Mouse (Mus musculus): ENCODE data around the gene Cdk5rap3. TPM values are rescaled to one million over a fixed set of nuclear protein-coding genes. Genes with fewer than 3 reads are reported as not detected.

Cdk5rap3 gene
- total RNA-seq, 1 experiment from 2014 or later = 38.2 TPM

GRCm38 (mm10) chr11:96935872-96936650, 19.8 kb upstream of the Cdk5rap3 start:
- no peak for ATAC-seq (replicated peaks; ENCODE audit: low read depth, poor library complexity, severe bottlenecking)

- peak; percentile 61 for ATAC-seq (replicated peaks; ENCODE audit: low read depth, poor library complexity, severe bottlenecking)
These were observed 18.6 kb upstream of the Cdk5rap3 start for GRCm38 (mm10) chr11:96934921-96935356.

DNA sequence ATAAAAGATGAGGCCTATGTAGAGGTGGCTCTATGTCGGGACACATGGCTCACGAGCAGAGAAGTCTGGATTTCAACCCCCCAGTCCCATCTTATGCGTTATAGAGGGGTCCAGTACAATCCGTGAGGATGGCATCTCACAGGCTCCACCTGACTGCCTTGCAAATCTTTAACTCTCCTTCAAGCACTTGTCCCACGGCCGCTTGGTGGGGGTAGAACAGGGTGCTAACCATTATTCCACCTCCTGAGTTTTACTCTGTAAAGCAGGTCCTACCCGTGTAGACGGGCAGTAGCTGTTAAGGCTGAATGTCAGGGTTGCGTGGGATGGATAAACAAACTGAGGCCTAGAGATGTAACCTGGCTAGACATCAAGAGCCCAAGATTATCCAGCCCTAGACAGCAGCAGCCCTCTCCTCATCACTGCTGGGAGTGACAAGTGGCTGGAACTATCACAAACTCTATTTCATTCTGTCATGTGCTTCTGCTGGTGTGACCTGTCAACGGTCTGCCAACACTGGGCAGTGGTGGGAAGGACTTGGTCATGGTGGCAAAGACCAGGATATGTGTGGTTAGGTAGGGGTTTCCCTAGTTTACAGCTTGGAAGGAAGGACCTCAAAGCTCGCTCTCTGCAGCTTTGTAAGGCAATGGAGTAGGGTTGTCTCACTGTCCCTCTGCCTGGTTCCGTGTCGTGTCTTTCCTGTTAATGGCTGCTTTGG, 17.4 kb upstream of the Cdk5rap3 start:
- ATAC-seq (replicated peaks; ENCODE audit: low read depth, poor library complexity, severe bottlenecking) = 0 out of 2 replicates have a peak, but pooled peaks have one; percentile 16

DNA sequence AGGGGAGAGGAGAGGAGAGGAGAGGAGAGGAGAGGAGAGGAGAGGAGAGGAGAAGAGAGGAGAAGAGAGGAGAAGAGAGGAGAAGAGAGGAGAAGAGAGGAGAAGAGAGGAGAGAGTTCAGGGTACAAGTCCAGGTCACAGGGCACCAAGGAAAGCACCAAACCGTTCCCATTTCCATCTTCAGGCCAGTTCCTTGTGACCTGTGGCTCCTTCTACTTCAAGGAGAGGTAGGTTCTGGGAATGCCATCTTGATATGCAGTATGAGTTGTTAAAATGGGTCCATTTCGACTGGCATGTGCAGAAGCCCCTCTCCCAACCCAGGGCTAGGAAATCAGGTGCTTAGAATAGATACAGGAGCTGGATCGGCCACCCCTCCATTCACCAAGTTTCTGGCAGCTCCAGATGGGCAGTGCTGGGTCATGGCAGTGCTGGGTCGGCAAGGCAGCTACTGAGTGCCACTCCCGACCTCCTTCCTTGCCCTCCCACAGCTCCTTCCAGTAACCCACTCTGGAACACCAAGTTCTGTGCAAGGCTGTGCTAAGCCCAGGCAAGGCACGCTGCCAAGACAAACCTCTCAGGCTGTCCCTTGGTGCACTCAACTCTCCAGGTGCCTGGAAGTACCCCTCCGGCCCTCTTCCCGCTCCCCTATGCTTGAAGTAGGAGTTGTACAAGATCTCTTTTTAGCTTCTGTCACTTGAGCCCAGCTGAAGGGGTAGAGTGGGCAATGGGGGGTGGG, 15.2 kb upstream of the Cdk5rap3 start:
- no peak for ATAC-seq (replicated peaks; ENCODE audit: low read depth, poor library complexity, severe bottlenecking)

DNA sequence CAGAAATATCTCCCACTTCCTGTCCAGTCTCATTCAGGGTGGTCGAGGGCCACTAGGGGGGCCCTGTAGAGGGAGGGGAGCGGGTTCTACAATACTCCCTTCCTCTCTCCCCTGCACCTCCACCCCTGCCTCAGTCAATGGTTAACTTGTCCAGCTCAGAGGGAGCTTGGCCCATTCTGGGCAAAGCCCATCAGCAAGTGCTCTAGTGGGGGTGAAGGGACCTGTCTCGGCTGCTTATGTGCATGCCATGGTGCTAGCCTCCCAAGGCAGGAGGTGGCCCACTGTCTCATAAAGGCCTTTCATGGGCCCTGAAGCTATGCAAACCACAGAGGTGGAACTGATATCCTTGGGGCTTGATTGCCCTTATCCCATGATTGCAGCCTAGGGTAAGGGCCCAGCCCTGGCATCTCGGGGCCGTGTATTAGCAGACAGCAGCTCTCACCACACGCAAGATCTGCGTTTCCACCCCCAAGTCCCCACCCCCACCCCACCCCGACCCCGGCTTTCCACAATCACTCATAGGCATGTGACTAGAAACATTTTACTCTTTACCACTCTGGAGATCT, 13.6 kb upstream of the Cdk5rap3 start:
- no peak for ATAC-seq (replicated peaks; ENCODE audit: low read depth, poor library complexity, severe bottlenecking)

- no peak for ATAC-seq (replicated peaks; ENCODE audit: low read depth, poor library complexity, severe bottlenecking)
These were observed 12.9 kb upstream of the Cdk5rap3 start for GRCm38 (mm10) chr11:96929096-96929765.

DNA sequence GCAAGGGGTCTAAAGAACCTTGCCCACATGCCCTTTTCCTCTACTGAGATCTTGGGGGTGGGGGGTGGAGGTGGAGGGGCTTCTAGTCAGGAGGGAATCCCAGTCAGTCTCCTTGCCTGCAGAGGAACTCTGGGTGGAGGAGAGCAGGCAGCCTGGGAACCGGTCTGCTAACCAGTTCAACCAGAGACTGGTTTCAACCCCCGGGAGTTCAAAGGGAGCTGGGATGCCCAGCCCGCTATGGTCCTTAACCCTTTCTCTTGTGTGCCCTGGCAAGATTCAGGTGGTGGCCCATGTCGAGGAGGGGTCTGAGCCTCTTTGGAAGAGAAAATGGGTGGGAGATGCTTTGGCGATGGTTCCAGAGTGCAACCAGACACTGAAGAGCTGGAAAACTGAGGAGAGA, 12.4 kb upstream of the Cdk5rap3 start:
- ATAC-seq (replicated peaks; ENCODE audit: low read depth, poor library complexity, severe bottlenecking) = no peak

DNA sequence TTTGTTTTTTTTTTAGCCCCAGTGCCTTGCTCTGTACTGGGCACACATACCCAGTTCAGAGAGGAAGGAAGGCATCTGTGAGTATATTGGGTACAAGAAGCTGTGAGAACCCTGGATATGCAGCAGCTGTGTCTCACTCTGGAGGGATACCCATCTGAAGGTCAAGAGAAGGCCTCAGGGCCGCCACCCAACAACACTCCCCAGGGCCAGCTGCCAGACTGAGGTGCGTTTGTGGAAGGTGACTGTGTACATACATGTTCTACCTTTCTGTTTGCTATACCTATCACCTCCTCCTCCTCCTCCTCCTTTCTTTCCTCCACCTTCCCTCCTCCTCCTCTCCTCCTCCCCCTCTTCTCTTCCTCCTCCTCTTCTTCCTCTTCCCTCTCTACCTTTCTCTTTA, 11.8 kb upstream of the Cdk5rap3 start, which contains the start of gene Prr15l:
Gene Prr15l, plus strand, starts transcription at position 17 of the 400 bp plus-strand sequence.
- no peak for ATAC-seq (replicated peaks; ENCODE audit: low read depth, poor library complexity, severe bottlenecking)

DNA sequence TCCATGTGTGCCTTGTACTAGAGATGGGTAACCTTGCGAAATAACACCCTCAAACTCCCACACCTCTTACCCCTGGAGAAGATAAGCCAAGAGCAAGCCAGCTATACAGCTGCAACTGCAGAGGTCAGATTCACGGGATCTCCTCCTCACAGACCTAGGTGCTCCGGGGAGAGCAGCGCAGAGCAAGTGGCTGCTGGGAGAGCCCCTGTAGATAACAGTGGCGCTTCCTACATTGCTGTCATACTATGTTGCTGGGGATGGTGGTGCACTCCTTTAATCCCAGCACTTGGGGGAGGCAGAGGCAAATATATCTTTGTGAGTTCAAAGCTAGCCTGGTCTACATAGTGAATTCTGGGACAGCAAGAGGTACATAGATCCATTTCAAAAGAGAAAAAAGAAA, 10.3 kb upstream of the Cdk5rap3 start:
- ATAC-seq (replicated peaks; ENCODE audit: low read depth, poor library complexity, severe bottlenecking) = no peak

GRCm38 (mm10) chr11:96925469-96926148, 9.3 kb upstream of the Cdk5rap3 start:
- no peak for ATAC-seq (replicated peaks; ENCODE audit: low read depth, poor library complexity, severe bottlenecking)

DNA sequence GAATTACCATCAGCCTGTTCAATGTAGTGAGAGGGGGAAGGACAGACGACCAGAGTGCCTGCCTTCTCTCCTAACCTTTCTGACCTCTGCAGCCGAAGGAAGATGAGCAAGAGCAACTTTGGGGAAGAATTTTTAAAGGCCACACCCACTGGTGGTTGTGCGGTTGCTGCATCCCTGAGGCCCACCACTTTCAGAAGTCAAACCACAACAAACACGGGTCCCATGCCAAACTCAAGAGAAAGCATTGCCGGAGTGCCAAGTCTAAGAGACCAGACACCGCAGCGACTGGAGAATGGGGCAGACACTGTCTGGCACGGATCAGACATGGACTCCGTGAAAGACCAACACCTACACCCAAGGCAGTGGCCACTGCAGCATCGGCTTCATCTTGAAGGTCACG, 8.6 kb upstream of the Cdk5rap3 start:
- ATAC-seq (replicated peaks; ENCODE audit: low read depth, poor library complexity, severe bottlenecking) = peak; percentile 62

- no peak for ATAC-seq (replicated peaks; ENCODE audit: low read depth, poor library complexity, severe bottlenecking)
These were observed 2.7 kb upstream of the Cdk5rap3 start for GRCm38 (mm10) chr11:96919003-96919402.

DNA sequence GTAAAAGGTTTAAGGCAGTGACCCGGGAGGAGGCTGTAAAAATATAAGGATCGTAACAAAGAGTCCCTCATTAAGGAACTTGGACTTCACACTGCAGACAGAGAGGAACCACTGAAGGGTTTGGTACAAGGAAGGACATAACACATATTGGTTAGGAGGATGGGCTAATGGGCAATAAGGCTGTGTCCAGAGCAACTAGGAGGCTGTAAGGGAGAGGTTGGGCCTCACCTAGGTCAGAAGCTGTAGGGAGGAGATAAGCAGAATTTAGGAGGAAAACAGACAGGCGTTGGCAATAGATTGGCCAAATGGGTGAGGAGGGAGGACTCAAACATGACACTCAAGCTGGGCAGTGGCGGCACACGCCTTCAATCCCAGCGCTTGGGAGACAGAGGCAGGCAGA, 1.1 kb upstream of the Cdk5rap3 start:
- no peak for ATAC-seq (replicated peaks; ENCODE audit: low read depth, poor library complexity, severe bottlenecking)

- no peak for ATAC-seq (replicated peaks; ENCODE audit: low read depth, poor library complexity, severe bottlenecking)
These were observed 645 bp upstream of the Cdk5rap3 start for GRCm38 (mm10) chr11:96916885-96917396.

- ATAC-seq (replicated peaks; ENCODE audit: low read depth, poor library complexity, severe bottlenecking) = no peak
These were observed 3.6 kb downstream of the Cdk5rap3 start for GRCm38 (mm10) chr11:96912682-96913081.

GRCm38 (mm10) chr11:96910003-96910402, 6.3 kb downstream of the Cdk5rap3 start:
- peak; percentile 89 for ATAC-seq (replicated peaks; ENCODE audit: low read depth, poor library complexity, severe bottlenecking)

DNA sequence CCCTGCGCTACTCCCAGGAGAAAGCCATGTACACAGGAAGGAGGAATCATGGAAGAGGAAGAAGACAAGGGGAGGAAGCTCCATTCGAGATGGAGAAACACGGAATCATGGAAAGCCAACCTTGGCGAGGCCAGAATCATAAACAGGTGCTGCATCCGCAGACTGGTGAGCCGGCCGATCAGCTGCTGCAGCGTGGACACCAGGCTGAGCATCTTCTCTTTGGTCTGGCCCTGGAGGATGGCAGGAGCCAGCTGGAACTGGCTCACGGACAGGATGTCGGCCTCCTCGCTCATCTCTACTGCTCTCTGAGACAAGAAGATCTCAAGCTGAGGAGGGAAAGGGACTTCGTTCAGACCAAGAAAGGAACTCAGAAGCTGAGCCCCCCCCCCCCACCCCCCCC, 7.7 kb downstream of the Cdk5rap3 start:
- no peak for ATAC-seq (replicated peaks; ENCODE audit: low read depth, poor library complexity, severe bottlenecking)

GRCm38 (mm10) chr11:96906431-96907161, 9.7 kb downstream of the Cdk5rap3 start:
- no peak for ATAC-seq (replicated peaks; ENCODE audit: low read depth, poor library complexity, severe bottlenecking)
